Mouse (Mus musculus) embryonic facial prominence, embryonic 10.5 days (tissue): ENCODE measurements around the gene Camta2. TPM values are rescaled to one million over a fixed set of nuclear protein-coding genes. Genes with fewer than 3 reads are reported as not detected.

Experiments
- DNase-seq: peaks from one replicate; pipeline ENCODE4 v3.0.0-alpha.2; 2017; ENCODE audit warnings: low spot score
- H3K27ac ChIP-seq: fragments of 300-500 bp; sonication (generic); replicated peaks from 2 replicates; pipeline ENCODE4 v1.5.1; 2016; ENCODE audit warnings: mild to moderate bottlenecking
- H3K27me3 ChIP-seq: fragments of 300-500 bp; sonication (generic); replicated peaks from 2 replicates; pipeline ENCODE4 v1.6.1; 2016; ENCODE audit warnings: low read depth, mild to moderate bottlenecking; ENCODE audit not compliant: poor library complexity, severe bottlenecking
- H3K36me3 ChIP-seq: fragments of 300-500 bp; sonication (generic); replicated peaks from 2 replicates; pipeline ENCODE4 v1.6.1; 2016; ENCODE audit warnings: mild to moderate bottlenecking, moderate library complexity
- H3K4me1 ChIP-seq: fragments of 300-500 bp; sonication (generic); 2 replicates; pipeline ENCODE4 v1.6.1; 2016
- H3K4me3 ChIP-seq: fragments of 300-500 bp; sonication (generic); 2 replicates; pipeline ENCODE4 v1.5.1; 2016; ENCODE audit warnings: mild to moderate bottlenecking, moderate library complexity
- H3K9me3 ChIP-seq: fragments of 300-500 bp; sonication (generic); 2 replicates; pipeline ENCODE4 v1.6.1; 2016; ENCODE audit warnings: mild to moderate bottlenecking
- WGBS: fragments of 180-500 bp; shearing (Covaris S2); methylation state at CpG from one replicate; pipeline ENCODE4 v1.1.7; 2016; 5-methylcytosine and 5-hydroxymethylcytosine counted together
- polyA plus RNA-seq: library from polyadenylated mRNA; unstranded; fragments of >200 nt; fragmentation: Nextera tagmentation; extraction: Ambion mirVana; gene quantifications from 2 replicates; pipeline ENCODE4 v1.2.1, GENCODE M21; 2016

Camta2 gene
- 10.5 and 10.9 TPM in 2 replicates for polyA plus RNA-seq

GRCm38 (mm10) chr11:70687601-70688199 is at the start of gene Camta2:
Gene Camta2, minus strand, starts transcription at chr11:70688105.
- Histone ChIP-seq H3K4me3 (peak within 1 kb of the TSS; percentile 91), H3K36me3 (peaks cover 35% of the 10 kb centered on the region), H3K4me1 (peaks cover 28% of the 10 kb centered on the region), H3K27ac (peak within 1 kb of the TSS; percentile 92), H3K27me3 (no peaks in the 10 kb centered on the region), H3K9me3 (no peaks in the 10 kb centered on the region)
- under 1% methylated on average over 55 of the region's 55 CpGs for WGBS
- peak; percentile 93 for DNase-seq

DNA sequence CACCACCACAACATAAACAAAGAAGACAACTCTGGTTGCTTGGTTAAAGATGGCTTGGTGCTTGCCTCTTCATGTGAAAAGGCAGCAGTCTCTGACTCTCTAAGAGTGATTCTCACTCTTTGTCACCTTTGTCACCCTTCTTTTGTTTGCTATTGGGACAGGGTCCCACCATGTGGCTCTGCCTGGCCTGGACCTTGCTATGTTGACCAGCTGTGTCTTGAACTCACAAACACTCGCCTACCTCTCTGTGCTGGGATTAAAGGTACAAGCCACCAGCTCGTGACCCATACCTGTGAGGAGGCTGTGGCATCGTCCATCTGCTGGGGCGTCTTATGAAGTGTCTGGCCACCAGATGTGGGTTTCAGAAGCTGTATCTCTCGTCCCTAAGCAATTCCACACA is 45.4 kb upstream of the Camta2 start:
- Histone ChIP-seq H3K27ac (no peak overlapping the region), H3K36me3 (peaks cover 17% of the 10 kb centered on the region), H3K4me3 (no peak overlapping the region), H3K9me3 (no peaks in the 10 kb centered on the region), H3K4me1 (no peaks in the 10 kb centered on the region; the same call in 1 of the 2 replicates), H3K27me3 (no peaks in the 10 kb centered on the region)
- no peak for DNase-seq
- 60% methylated on average over 5 of the region's 5 CpGs for WGBS

DNA sequence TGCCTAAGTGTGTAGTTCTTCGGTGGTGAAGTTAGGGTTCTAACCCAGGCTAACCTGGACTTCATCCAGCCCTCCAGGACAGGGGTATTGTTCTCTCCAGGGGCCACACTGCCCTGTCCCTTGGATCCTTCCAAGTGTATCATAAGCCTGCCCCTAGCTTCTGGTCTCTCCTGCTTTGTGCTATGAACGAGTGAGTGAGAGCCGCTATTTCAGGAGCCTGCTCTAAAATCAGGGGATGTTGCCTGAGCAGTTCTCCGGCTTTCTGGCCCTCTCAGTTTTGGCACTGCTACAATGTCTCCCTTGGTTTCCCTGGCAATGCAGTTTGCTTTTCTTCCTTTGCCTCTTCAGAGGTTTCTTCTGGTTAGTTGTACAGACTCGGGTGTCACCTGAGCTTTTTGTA is 43.3 kb upstream of the Camta2 start:
- WGBS, result 73% methylated on average over 5 of the region's 5 CpGs
- DNase-seq, result no peak
- H3K36me3 ChIP-seq, result peaks cover 37% of the 10 kb centered on the region
- H3K4me1 ChIP-seq, result no peaks in the 10 kb centered on the region; the same call in 1 of the 2 replicates
- H3K27ac ChIP-seq, result no peak overlapping the region
- H3K27me3 ChIP-seq, result no peaks in the 10 kb centered on the region
- H3K9me3 ChIP-seq, result no peaks in the 10 kb centered on the region
- no peak overlapping the region for H3K4me3 ChIP-seq

DNA sequence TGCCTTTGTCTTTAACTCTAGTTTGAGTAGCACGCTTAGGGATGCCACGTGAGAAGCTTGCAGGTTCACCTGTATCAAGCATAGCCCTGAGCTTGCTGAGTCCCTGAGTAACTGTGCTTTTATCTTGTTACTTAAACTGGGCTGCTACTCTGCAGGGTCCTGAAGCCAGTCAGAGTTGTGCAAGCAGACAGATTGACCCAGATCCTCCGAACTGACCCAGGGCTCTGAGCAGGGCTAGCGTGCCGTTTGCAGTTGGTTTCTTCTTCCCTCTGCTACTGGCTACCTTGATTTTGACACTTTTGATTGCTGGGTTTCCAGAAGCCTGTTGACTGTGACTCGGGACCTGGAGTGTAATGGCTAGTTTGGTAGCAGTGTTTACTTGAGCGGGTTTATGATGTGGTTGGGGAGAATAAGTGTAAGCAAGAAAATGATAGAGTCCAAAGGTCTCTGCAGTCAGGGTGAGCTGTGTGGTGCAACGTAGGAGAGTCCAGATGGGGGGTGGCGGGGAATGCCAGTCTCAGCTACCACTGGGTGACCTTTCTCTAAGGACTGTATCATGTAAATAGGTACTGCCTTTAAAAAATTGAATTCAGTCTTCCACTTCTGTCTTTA is 42.6 kb upstream of the Camta2 start:
- 85% methylated on average over 9 of the region's 9 CpGs for WGBS
- DNase-seq, result no peak
- Histone ChIP-seq H3K4me1 (no peaks in the 10 kb centered on the region; the same call in 1 of the 2 replicates), H3K9me3 (no peaks in the 10 kb centered on the region), H3K36me3 (peaks cover 44% of the 10 kb centered on the region), H3K4me3 (no peak overlapping the region), H3K27ac (no peak overlapping the region), H3K27me3 (no peaks in the 10 kb centered on the region)

GRCm38 (mm10) chr11:70727385-70727784 is 39.5 kb upstream of the Camta2 start:
- Histone ChIP-seq H3K9me3 (no peaks in the 10 kb centered on the region), H3K36me3 (peaks cover 75% of the 10 kb centered on the region), H3K27ac (no peak overlapping the region), H3K4me3 (no peak overlapping the region), H3K27me3 (no peaks in the 10 kb centered on the region), H3K4me1 (no peaks in the 10 kb centered on the region)
- no peak for DNase-seq
- 85% methylated on average over 5 of the region's 5 CpGs for WGBS

- no peak overlapping the region for H3K27ac ChIP-seq
- no peak overlapping the region for H3K4me3 ChIP-seq
- no peak for DNase-seq
- peaks cover 83% of the 10 kb centered on the region for H3K36me3 ChIP-seq
- no peaks in the 10 kb centered on the region for H3K4me1 ChIP-seq
- 91% methylated on average over 2 of the region's 2 CpGs for WGBS
- H3K9me3 ChIP-seq, result no peaks in the 10 kb centered on the region
- no peaks in the 10 kb centered on the region for H3K27me3 ChIP-seq
These were observed 38.7 kb upstream of the Camta2 start for GRCm38 (mm10) chr11:70726585-70726984.

GRCm38 (mm10) chr11:70724706-70725105 is 36.8 kb upstream of the Camta2 start:
- no peak for DNase-seq
- no peaks in the 10 kb centered on the region for H3K4me1 ChIP-seq
- H3K27me3 ChIP-seq, result no peaks in the 10 kb centered on the region
- H3K27ac ChIP-seq, result no peak overlapping the region
- peaks cover 100% of the 10 kb centered on the region for H3K36me3 ChIP-seq
- H3K9me3 ChIP-seq, result no peaks in the 10 kb centered on the region
- WGBS, result 97% methylated on average over 9 of the region's 9 CpGs
- H3K4me3 ChIP-seq, result no peak overlapping the region

DNA sequence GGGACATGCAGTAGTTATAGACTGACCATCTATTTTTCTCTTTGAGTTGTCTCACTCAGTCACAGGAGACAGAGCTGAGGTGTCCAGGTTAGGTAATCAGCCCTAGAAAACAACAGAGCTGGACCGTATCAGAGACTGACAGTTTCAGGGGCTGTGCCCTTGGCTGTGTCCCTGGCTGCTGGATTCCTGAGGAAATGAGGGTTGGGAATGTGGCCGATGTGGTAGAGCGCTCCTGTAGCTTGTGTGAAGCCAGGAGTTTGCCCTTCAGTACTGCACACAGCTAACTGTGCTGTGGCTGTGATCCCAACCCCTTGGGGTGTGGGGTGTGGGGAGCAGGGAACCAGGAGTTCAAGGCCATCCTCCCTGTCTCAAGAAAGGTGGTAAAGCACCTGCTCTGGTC is 33.2 kb upstream of the Camta2 start:
- DNase-seq, result no peak
- peaks cover 100% of the 10 kb centered on the region for H3K36me3 ChIP-seq
- WGBS, result 94% methylated on average over 3 of the region's 3 CpGs
- no peaks in the 10 kb centered on the region for H3K27me3 ChIP-seq
- H3K9me3 ChIP-seq, result no peaks in the 10 kb centered on the region
- no peak overlapping the region for H3K4me3 ChIP-seq
- H3K4me1 ChIP-seq, result no peaks in the 10 kb centered on the region
- no peak overlapping the region for H3K27ac ChIP-seq

DNA sequence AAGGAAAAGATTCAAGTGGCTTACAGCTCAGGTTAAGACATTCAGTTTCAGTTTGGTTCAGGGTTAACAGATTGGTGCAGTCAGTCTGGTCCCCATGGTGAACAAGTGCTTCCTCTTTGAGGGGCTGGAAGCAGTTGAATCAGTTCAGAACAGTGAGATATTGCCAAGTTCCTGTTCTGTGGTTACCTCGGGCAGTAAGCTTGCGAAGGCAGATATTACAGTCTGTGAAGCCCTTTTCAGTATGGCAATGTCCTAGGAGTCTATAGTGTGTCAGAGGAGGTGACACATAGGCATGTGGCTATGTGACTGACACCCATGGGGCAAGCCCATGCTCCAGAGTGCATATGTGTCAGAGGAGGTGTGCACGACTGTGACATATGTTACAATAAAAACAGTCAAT is 32.7 kb upstream of the Camta2 start:
- Histone ChIP-seq H3K36me3 (peaks cover 100% of the 10 kb centered on the region), H3K27ac (no peak overlapping the region), H3K4me3 (no peak overlapping the region), H3K9me3 (no peaks in the 10 kb centered on the region), H3K27me3 (no peaks in the 10 kb centered on the region), H3K4me1 (no peaks in the 10 kb centered on the region)
- 92% methylated on average over 3 of the region's 3 CpGs for WGBS
- no peak for DNase-seq

DNA sequence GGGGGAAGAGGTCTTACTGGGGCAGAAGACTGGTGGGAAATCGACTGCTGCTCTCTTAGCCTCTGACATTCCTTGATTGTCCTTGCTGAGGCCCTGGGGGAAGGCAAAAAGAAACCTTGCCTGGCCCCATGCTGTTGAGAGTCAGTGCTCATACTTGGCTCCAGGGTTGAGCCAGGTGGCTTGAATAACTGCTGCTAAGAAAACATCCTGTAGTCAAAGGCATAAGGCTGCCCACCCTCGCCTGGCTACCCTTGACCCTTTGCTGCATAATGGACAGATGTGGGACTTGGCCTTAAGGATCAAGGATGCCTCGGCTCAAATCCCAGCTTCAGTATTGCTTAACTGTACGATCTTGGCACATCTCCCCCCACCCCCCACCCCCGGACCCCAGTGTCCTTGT is 30.6 kb upstream of the Camta2 start:
- H3K27ac ChIP-seq, result no peak overlapping the region
- no peak overlapping the region for H3K4me3 ChIP-seq
- DNase-seq, result no peak
- no peaks in the 10 kb centered on the region for H3K9me3 ChIP-seq
- 71% methylated on average over 5 of the region's 5 CpGs for WGBS
- H3K36me3 ChIP-seq, result peaks cover 90% of the 10 kb centered on the region
- no peaks in the 10 kb centered on the region for H3K27me3 ChIP-seq
- no peaks in the 10 kb centered on the region for H3K4me1 ChIP-seq

GRCm38 (mm10) chr11:70715832-70716231 is 27.9 kb upstream of the Camta2 start:
- Histone ChIP-seq H3K4me3 (no peak overlapping the region), H3K27me3 (no peaks in the 10 kb centered on the region), H3K4me1 (no peaks in the 10 kb centered on the region), H3K9me3 (no peaks in the 10 kb centered on the region), H3K36me3 (peaks cover 90% of the 10 kb centered on the region), H3K27ac (no peak overlapping the region)
- WGBS, result 91% methylated on average over 6 of the region's 6 CpGs
- no peak for DNase-seq

DNA sequence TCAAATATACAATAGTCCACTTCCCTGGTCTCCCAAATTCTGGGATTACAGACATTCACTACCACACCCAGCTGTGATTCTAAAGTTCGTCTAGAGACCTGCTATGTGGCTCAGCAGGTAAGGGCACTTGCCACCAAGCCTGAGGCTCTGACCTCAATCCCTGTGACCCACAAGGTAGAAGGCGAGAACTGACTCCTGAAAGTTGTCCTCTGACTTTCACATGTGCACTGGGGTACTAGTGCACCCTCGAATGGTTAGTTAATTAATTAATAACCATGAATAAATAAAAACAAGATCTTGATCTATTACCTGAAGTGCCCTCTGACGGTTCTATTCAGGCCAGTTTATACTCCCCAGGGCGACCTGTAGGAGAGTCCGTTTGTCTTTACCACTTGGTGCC is 25.3 kb upstream of the Camta2 start:
- WGBS, result 83% methylated on average over 6 of the region's 6 CpGs
- no peak for DNase-seq
- no peak overlapping the region for H3K4me3 ChIP-seq
- no peaks in the 10 kb centered on the region for H3K9me3 ChIP-seq
- peaks cover 90% of the 10 kb centered on the region for H3K36me3 ChIP-seq
- H3K27ac ChIP-seq, result no peak overlapping the region
- H3K4me1 ChIP-seq, result no peaks in the 10 kb centered on the region
- H3K27me3 ChIP-seq, result no peaks in the 10 kb centered on the region

DNA sequence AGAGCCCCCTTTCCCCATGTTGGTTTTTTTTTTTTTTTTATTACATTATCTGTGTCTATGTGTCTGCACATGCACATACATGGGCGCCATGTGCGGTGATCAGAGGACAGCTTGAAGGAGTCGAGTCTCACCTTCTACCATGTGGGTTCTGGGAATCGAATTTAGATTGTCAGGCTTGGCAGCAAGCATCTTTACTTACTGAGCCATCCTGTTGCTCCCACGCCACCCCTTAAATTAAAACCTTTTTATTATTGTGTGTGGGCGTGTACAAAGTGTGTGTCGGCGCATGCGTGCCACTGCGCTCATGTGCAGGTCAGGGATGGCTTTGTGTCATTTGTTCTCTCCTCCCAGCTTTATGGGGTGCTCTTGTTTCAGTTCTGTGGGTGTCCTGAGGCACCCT is 23.1 kb upstream of the Camta2 start:
- H3K4me1 ChIP-seq, result no peaks in the 10 kb centered on the region
- no peaks in the 10 kb centered on the region for H3K9me3 ChIP-seq
- peaks cover 90% of the 10 kb centered on the region for H3K36me3 ChIP-seq
- no peaks in the 10 kb centered on the region for H3K27me3 ChIP-seq
- 93% methylated on average over 10 of the region's 10 CpGs for WGBS
- no peak for DNase-seq
- no peak overlapping the region for H3K4me3 ChIP-seq
- H3K27ac ChIP-seq, result no peak overlapping the region
